Mouse (Mus musculus) natural killer cell, adult 2 months (primary cell): ENCODE results near the gene Ugt1a10.
"Not testable (repeated sequence)": the region's sequence is repeated elsewhere in the genome, so short reads cannot be mapped to it uniquely, and the experiment has no call there.

ENCODE experiments used
- DNase-seq, 2 experiments: peaks; one replicate each; pipeline ENCODE4 v3.0.0; 2022; ENCODE audit warnings: low spot score in 2 of 2

The Ugt1a10 gene

GRCm38 (mm10) chr1:88094941-88095492 is 39.8 kb downstream of the Ugt1a10 start, which contains the start of gene Ugt1a7c:
TSS of gene Ugt1a7c (plus strand) at chr1:88095062.
- DNase-seq = no peak

GRCm38 (mm10) chr1:88098546-88098945 is 43.4 kb downstream of the Ugt1a10 start:
- not testable (repeated sequence) for DNase-seq

- DNase-seq = not testable (repeated sequence)
Observed at GRCm38 (mm10) chr1:88099691-88100090, 44.5 kb downstream of the Ugt1a10 start.

- DNase-seq = not testable (repeated sequence)
Observed at GRCm38 (mm10) chr1:88103019-88103418, 47.8 kb downstream of the Ugt1a10 start, which contains the start of gene Ugt1a6b. TSS of gene Ugt1a6b (plus strand) at chr1:88103252.

GRCm38 (mm10) chr1:88103697-88104468 is 48.7 kb downstream of the Ugt1a10 start:
- DNase-seq = not testable (repeated sequence)

- no peak for DNase-seq
Observed at GRCm38 (mm10) chr1:88104667-88105430, 49.7 kb downstream of the Ugt1a10 start.

GRCm38 (mm10) chr1:88105656-88106055 is 50.5 kb downstream of the Ugt1a10 start:
- no peak for DNase-seq

GRCm38 (mm10) chr1:88109027-88109557 is 53.9 kb downstream of the Ugt1a10 start:
- DNase-seq = not testable (repeated sequence)

- DNase-seq = not testable (repeated sequence)
Observed at GRCm38 (mm10) chr1:88109604-88110003, 54.4 kb downstream of the Ugt1a10 start.

GRCm38 (mm10) chr1:88112769-88113168 is 57.6 kb downstream of the Ugt1a10 start:
- DNase-seq = not testable (repeated sequence)

- peak in 1 of 2 experiments; percentile 3 for DNase-seq
Observed at GRCm38 (mm10) chr1:88120550-88120949, 65.4 kb downstream of the Ugt1a10 start.

- not testable (repeated sequence) for DNase-seq
Observed at GRCm38 (mm10) chr1:88121521-88121920, 66.3 kb downstream of the Ugt1a10 start.

GRCm38 (mm10) chr1:88125827-88126360 is 70.7 kb downstream of the Ugt1a10 start:
- not testable (repeated sequence) for DNase-seq

- not testable (repeated sequence) for DNase-seq
Observed at GRCm38 (mm10) chr1:88129091-88129490, 73.9 kb downstream of the Ugt1a10 start.

- DNase-seq = not testable (repeated sequence)
Observed at GRCm38 (mm10) chr1:88130223-88130622, 75.0 kb downstream of the Ugt1a10 start.

GRCm38 (mm10) chr1:88133908-88134456 is 78.8 kb downstream of the Ugt1a10 start:
- no peak for DNase-seq

GRCm38 (mm10) chr1:88134457-88135011 is 79.3 kb downstream of the Ugt1a10 start, which contains the start of gene Ugt1a6a:
TSS of gene Ugt1a6a (plus strand) at chr1:88134809.
- not testable (repeated sequence) for DNase-seq

GRCm38 (mm10) chr1:88135229-88135904 is 80.2 kb downstream of the Ugt1a10 start:
- not testable (repeated sequence) for DNase-seq

- no peak for DNase-seq
Observed at GRCm38 (mm10) chr1:88136646-88137045, 81.5 kb downstream of the Ugt1a10 start.

- no peak for DNase-seq
Observed at GRCm38 (mm10) chr1:88137264-88137663, 82.1 kb downstream of the Ugt1a10 start.
